Mouse (Mus musculus) ES-Bruce4 (cell line): ENCODE measurements around the gene Rchy1. TPM values are rescaled to one million over a fixed set of nuclear protein-coding genes. Genes with fewer than 3 reads are reported as not detected.

Source experiments
- H3K27ac ChIP-seq: 2 replicates; pipeline ENCODE4 v1.5.1; 2012; ENCODE audit warnings: low read length, inconsistent platforms; ENCODE audit not compliant: insufficient read depth
- H3K27me3 ChIP-seq: 2 replicates; pipeline ENCODE4 v1.6.1; 2012; ENCODE audit warnings: mild to moderate bottlenecking, low read length, inconsistent platforms; ENCODE audit not compliant: control insufficient read depth, poor library complexity, insufficient read depth, severe bottlenecking
- H3K36me3 ChIP-seq: 2 replicates; pipeline ENCODE4 v1.6.1; 2012; ENCODE audit warnings: inconsistent platforms, mild to moderate bottlenecking, low read length, moderate library complexity; ENCODE audit not compliant: control insufficient read depth, poor library complexity, insufficient read depth, severe bottlenecking
- H3K4me1 ChIP-seq: one replicate; pipeline ENCODE4 v1.8.1; 2011; ENCODE audit warnings: low read length; ENCODE audit not compliant: control insufficient read depth, insufficient read depth
- H3K4me3 ChIP-seq: 2 replicates; pipeline ENCODE4 v1.5.1; 2011; ENCODE audit warnings: low read depth, mild to moderate bottlenecking, low read length
- H3K9ac ChIP-seq: 2 replicates; pipeline ENCODE4 v1.6.1; 2012; ENCODE audit warnings: low read depth, mild to moderate bottlenecking, inconsistent platforms; ENCODE audit not compliant: poor library complexity, severe bottlenecking
- H3K9me3 ChIP-seq: replicated peaks from 2 replicates; pipeline ENCODE4 v1.6.1; 2012; ENCODE audit warnings: mild to moderate bottlenecking, low read length, inconsistent platforms; ENCODE audit not compliant: control insufficient read depth, poor library complexity, insufficient read depth, severe bottlenecking
- CTCF ChIP-seq: IDR thresholded peaks from one replicate; pipeline ENCODE4 v1.8.1; 2011; ENCODE audit warnings: low read depth, low read length
- EP300 ChIP-seq: IDR thresholded peaks from 2 replicates; pipeline ENCODE4 v1.6.1; 2011; ENCODE audit warnings: low read depth, low read length; ENCODE audit not compliant: insufficient read depth
- POLR2A ChIP-seq: IDR thresholded peaks from one replicate; pipeline ENCODE4 v1.8.1; 2011; ENCODE audit warnings: low read length; ENCODE audit not compliant: insufficient read depth
- polyA plus RNA-seq: library from polyadenylated mRNA; stranded (reverse); fragments of >200 nt; gene quantifications from 2 replicates; pipeline ENCODE4 v1.2.4, GENCODE M21; 2011; ENCODE audit warnings: low read depth; ENCODE audit not compliant: missing spikeins, insufficient read depth, insufficient read length

Rchy1 gene
- polyA plus RNA-seq, 1 experiment = 35.8 TPM

GRCm38 (mm10) chr5:91983490-91983889 lies 20.6 kb upstream of the Rchy1 start:
- Histone ChIP-seq H3K27ac (no peak overlapping the region), H3K9me3 (peaks cover 3% of the 10 kb centered on the region), H3K36me3 (no peaks in the 10 kb centered on the region), H3K9ac (no peak overlapping the region), H3K27me3 (no peaks in the 10 kb centered on the region), H3K4me3 (no peak overlapping the region), H3K4me1 (no peaks in the 10 kb centered on the region)
- TF ChIP-seq CTCF (no peak), POLR2A (no peak), EP300 (no peak)

- H3K4me1 ChIP-seq = no peaks in the 10 kb centered on the region
- H3K27ac ChIP-seq = no peak overlapping the region
- no peak overlapping the region for H3K4me3 ChIP-seq
- H3K9me3 ChIP-seq = peaks cover 3% of the 10 kb centered on the region
- no peaks in the 10 kb centered on the region for H3K27me3 ChIP-seq
- H3K9ac ChIP-seq = no peak overlapping the region
- no peaks in the 10 kb centered on the region for H3K36me3 ChIP-seq
- TF ChIP-seq CTCF (no peak), EP300 (no peak), POLR2A (no peak)
Observed at GRCm38 (mm10) chr5:91981176-91981840, 18.4 kb upstream of the Rchy1 start.

GRCm38 (mm10) chr5:91977397-91977770 lies 14.5 kb upstream of the Rchy1 start:
- H3K4me1 ChIP-seq = no peaks in the 10 kb centered on the region
- no peak overlapping the region for H3K27ac ChIP-seq
- no peak overlapping the region for H3K4me3 ChIP-seq
- H3K36me3 ChIP-seq = no peaks in the 10 kb centered on the region
- H3K9me3 ChIP-seq = no peaks in the 10 kb centered on the region
- no peak overlapping the region for H3K9ac ChIP-seq
- no peak for TF ChIP-seq POLR2A
- no peak for TF ChIP-seq EP300
- TF ChIP-seq CTCF = no peak
- no peaks in the 10 kb centered on the region for H3K27me3 ChIP-seq

- no peaks in the 10 kb centered on the region for H3K36me3 ChIP-seq
- TF ChIP-seq EP300 (no peak), CTCF (no peak), POLR2A (no peak)
Observed at GRCm38 (mm10) chr5:91976566-91977396, 13.9 kb upstream of the Rchy1 start.

GRCm38 (mm10) chr5:91975758-91976157 lies 12.9 kb upstream of the Rchy1 start:
- Histone ChIP-seq H3K27ac (no peak overlapping the region), H3K4me3 (no peak overlapping the region)

More at GRCm38 (mm10) chr5:91976566-91977396, 13.9 kb upstream of the Rchy1 start:
- no peak overlapping the region for H3K27ac ChIP-seq
- H3K27me3 ChIP-seq = no peaks in the 10 kb centered on the region
- H3K4me1 ChIP-seq = no peaks in the 10 kb centered on the region
- H3K4me3 ChIP-seq = no peak overlapping the region
- no peaks in the 10 kb centered on the region for H3K9me3 ChIP-seq
- H3K9ac ChIP-seq = no peak overlapping the region

GRCm38 (mm10) chr5:91974002-91974401 lies 11.1 kb upstream of the Rchy1 start:
- Histone ChIP-seq H3K36me3 (peaks cover 4% of the 10 kb centered on the region), H3K27me3 (no peaks in the 10 kb centered on the region), H3K27ac (no peak overlapping the region), H3K4me3 (no peak overlapping the region), H3K9me3 (no peaks in the 10 kb centered on the region), H3K4me1 (no peaks in the 10 kb centered on the region), H3K9ac (no peak overlapping the region)
- TF ChIP-seq CTCF = no peak
- TF ChIP-seq EP300 = no peak
- TF ChIP-seq POLR2A = no peak

More at GRCm38 (mm10) chr5:91975758-91976157, 12.9 kb upstream of the Rchy1 start:
- no peak overlapping the region for H3K9ac ChIP-seq
- H3K27me3 ChIP-seq = no peaks in the 10 kb centered on the region
- no peak for TF ChIP-seq POLR2A
- no peak for TF ChIP-seq CTCF
- TF ChIP-seq EP300 = no peak
- H3K4me1 ChIP-seq = no peaks in the 10 kb centered on the region
- H3K36me3 ChIP-seq = no peaks in the 10 kb centered on the region
- H3K9me3 ChIP-seq = no peaks in the 10 kb centered on the region
